Mouse (Mus musculus): Measurements from ENCODE around the gene Cul4b.
A peak's percentile ranks its signal among the peaks of the same experiment; 100 is the strongest.
"Not testable (repeated sequence)": the region's sequence is repeated elsewhere in the genome, so short reads cannot be mapped to it uniquely, and the experiment has no call there.

Cul4b gene

DNA sequence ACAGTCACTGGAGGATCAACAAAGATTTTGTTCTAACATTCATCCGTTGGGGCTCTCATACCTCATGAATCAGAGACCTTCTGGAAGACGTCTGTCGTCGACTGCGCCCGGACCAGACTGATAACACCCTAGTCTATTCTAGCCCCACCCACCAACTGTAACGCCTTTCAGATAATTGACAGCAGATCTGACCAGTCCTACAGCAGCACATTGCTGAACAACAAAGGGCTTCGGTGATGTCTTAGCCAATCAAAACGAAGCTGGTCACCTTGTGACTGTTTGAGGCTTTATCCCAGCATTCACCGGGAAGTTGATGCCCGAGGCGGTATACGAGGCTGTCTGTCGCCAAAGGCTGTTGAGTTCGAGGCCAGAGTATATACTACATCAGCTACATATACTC, at the start of gene Cul4b:
Gene Cul4b (minus strand): TSS at position 119 of the 400 bp plus-strand sequence.
- no peak for DNase-seq (ENCODE audit: low spot score)

DNA sequence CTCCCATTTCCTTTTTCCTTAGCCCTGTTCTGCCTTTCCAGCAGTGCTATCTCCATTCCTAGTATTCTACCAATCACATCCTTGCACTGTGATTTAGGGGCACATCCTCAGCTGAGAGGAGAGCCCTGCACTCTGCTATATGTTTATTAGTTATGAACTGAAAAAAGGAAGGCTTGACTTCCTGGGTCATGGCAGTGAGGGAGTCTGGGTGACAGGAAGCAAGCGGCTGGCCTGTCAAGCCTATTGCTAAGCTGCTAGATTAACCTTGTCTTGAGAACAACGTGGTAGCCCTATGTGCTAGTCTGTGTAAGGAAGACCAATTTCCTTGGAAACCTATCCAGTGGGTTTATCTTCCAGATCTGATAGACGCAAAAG, 25.0 kb upstream of the Cul4b start:
- DNase-seq (ENCODE audit: low spot score), result peak; percentile 28

DNA sequence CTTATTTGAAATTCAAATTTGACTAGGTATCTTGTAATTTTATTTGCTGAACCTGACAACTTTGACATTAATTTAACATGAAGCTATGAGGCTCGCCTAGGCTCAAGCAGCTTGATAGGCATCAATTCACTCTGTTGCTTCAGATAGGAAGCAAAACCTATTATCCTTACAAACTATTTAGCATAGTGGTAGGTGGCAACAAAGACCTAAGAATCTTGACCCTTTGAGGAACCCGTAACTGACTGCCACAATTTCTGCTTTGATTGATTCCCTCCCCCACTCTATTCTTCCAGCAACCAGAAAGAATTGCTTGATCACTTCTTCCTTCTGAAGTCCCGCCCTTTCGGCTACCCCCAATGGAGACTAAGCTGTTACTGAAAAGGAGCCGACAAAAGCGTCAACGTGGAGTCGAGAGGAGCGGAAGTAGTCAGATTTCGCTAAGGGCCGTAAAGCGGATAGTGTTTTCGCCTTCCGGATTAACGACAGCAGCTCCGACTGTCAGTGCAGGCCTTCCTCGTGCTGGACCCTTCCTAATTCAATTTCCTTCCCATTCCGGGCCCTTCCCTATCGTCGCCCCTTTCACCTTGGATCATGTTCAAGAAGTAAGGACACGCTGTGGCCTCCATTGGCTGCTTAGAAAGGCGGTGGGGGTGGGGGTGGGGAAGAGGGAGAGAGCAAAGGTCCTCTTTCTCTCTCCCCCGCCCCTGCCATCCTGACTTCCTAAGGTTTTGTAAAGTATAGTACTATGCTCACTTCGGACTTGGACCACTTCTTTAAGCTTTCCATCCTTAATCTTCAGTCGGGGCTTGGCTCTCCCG, 24.4 kb upstream of the Cul4b start, which contains the start of gene Mcts1:
Gene Mcts1 (plus strand): TSS at position 402 of the 818 bp plus-strand sequence.
- peak; percentile 81 for DNase-seq (ENCODE audit: low spot score)

DNA sequence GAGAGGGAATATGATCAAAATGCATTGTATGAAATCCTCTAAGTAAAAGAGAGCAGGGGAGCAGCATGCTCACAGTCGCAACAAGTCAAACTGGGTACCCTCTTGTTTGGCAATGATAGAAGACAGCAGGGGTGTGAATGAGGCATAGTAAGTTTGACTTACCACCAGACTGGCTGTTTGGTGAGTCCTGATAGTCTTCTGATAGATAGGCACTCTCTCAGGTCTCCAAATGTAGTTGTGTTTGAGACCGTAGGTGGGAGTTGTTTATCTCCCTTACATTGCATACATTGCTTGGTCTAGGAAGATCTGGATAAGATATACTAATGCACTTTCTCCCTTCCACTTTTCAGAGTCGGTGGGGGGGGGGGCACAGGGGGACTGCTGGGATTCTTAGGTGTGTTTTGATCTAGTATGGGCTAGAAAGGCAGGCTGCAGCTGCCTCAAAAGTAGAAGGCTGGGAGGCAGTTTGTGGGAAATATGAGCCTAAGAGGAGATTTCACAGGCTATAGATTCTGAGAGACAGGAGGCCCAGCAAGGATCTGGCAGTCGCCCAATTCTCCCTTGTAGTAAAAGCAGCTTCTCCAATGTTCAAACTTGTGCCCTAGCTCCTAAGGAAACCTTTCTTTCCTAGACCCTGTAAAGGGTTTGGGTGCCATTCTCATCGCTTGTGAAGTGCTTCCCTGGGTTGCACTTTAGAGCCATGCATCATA, 17.3 kb upstream of the Cul4b start:
- DNase-seq (ENCODE audit: low spot score), result no peak

DNA sequence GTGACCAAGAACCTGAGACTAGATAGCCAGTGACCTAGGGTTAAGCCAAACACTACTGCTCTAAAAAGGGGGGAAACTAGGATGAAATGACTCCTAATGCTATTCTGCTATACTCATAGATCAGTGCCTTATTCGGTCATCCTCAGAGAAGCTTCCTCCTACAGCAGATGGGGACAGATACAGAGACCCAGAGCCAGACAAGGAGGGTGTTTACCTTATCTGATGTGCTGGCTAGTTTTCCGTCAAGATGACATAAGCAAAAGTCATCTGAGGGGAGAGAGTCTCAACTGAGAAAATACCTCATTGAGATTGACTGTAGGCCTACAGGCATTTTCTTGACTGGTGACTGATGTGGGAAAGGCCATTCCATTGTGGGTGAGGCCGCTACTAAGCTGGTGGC, 15.8 kb upstream of the Cul4b start:
- no peak for DNase-seq (ENCODE audit: low spot score)

DNA sequence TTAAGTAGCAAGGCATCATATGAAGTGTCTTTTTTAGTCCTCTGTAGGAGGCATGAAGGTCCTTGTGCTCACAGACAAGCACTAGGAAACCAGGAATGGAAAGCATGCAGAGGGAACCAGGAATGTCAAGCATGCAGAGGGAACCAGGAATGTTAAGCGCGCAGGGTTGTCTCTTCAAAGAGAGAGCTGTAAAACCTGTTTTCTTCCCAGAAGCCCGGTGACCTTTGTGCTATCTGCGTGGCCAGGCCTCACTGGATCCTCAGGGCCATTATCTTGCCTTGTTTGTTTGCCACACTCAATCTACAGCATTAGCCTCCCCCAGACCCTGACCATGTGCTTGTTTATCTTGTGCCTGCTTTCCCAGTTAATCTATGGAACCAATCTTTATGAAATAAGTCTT, 13.8 kb upstream of the Cul4b start:
- peak; percentile 74 for DNase-seq (ENCODE audit: low spot score)

DNA sequence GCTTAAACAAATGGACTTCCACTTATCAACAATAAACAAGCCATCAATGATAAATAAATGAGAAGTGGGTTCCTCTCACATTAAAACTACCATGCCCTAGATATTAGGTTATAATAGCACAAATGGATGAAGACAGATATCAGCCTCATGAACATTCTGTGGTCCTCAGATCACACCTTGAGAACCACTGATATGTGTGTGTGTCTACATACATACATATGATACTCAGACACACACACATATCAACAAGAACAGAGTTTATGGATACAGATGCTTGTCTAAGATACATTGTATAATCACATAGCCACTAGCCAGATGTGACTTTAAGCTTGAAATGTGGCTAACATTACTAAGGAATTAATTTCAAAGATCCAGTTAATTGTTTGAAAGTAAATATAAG, 7.3 kb upstream of the Cul4b start:
- no peak for DNase-seq (ENCODE audit: low spot score)

DNA sequence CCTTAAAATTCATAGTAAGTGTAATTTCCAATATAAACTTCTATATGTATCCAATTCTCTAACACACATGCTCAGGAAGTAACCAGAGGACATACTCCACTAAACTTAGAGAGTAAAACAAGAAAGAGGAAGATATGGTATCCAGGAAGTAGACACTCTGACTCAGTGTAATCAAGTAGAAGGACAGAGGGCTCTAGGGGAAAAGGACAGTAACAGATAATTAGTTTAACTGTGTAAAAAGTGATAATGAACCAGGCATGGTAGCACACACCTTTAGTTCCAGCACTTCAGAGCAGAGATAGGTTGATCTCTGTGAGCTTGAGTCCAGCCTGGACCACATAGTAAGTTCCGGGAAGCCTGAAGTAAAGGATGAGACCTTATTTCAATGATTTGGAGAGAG, 5.1 kb upstream of the Cul4b start:
- DNase-seq (ENCODE audit: low spot score), result no peak

DNA sequence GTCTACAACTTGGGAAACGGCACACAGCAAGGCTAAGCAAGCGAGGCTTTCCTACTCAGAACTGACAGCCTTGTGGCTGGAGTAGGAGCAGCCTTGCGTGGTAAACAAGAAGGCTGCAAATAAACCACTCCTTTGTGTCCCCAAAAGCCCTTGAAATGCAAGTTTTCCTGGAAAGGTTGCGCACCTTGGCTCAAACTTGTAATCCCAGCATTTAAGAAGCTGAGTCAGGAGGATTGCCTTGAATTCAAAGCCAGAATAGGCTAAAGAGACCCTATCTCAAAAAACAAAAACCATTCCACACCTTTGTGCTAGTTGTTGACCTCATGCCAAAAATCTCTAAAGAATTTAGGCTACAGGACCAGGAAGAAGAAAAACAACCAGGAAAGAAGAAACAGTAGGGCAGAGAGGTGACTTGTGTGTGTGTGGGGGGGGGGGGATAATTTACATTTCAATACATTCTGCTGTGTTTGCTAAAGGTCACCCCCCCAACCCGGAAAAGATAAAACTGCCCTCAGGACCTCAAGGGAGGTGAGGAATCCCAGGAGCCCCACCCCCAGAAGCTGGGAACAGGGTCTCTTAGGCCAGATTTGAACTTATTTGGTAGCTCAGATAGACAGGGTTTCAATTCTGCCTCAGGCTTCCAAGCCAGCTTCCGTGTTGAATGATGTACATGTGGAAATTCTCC, 9.3 kb downstream of the Cul4b start:
- no peak for DNase-seq (ENCODE audit: low spot score)

DNA sequence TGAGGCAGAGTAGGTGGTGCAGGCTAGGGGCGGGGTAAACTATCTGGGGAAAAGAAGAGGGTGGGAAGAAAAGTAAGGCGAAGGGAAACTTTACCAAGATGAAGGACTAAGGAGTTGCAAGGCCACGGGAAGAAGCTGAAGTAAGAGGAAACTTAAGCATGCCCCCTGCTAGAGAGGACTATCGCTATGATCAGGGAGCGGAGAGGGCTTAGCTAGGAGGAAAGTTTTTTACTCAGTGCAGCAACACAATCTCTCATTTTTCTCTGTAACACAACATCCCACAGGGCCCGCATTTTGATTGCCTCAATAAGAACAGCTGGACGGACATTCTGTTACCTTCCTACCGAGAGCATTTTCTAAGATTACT, 10.8 kb downstream of the Cul4b start:
- no peak for DNase-seq (ENCODE audit: low spot score)

DNA sequence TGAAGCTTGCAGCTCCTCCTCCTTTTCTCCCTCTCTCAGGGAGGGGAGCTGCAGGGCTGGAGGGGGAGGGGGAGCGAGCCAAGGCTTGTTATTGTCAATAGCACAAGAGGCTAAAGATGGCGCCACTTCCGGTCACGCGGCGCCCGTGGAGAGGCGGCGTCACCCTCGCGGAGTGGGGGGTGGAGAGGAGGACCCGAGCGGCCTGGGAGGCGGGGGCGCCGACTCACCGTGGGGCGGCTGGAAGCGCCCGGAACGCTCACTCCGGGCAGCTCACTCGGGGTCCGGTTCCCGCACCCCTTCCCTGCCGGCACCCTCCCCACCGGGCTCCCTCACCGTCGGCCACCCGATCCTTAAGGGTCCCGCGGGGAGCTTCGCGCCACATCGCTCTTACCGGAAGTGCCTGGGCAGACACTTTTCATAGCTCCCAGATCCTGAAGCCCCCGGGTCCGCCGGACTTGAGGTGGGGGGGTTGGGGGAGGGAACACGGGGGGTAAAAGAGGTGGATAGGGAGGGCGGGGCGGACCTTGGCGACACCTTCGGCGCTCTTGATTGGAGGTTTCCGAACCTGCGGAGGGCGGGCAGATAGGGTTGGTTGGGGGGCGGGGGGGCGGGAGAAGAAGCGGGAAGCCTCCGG, 11.3 kb downstream of the Cul4b start:
- DNase-seq (ENCODE audit: low spot score), result peak; percentile 89

DNA sequence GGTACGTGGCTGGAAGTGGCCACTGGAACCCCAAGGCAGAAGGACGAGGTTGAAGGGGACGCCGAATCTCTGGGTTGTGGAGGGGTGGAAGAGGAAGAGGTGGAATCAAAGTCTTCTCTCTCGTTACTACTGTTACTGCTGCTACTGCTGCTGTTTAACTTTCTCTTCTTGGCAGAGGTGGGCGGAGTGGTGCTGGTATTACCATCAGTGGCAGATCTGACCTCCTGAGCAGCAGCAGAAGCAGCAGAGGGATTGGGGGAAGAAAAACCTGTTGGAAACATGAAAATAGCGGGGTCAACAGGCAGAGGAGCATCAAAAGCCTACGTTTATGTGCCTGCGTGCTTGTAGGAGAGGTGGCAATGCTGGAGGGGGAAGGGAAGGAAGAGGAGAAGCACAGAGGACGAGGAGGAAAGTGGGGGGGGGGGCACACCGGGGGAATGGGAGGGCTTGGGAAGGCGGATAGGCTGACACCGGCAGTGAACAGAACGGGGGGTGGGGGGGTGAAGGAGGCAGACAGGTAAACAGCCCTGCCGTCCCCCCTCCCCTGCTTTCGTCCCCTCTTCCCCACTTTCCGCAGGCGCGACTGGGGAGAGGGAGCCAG, 12.0 kb downstream of the Cul4b start:
- DNase-seq (ENCODE audit: low spot score), result no peak

DNA sequence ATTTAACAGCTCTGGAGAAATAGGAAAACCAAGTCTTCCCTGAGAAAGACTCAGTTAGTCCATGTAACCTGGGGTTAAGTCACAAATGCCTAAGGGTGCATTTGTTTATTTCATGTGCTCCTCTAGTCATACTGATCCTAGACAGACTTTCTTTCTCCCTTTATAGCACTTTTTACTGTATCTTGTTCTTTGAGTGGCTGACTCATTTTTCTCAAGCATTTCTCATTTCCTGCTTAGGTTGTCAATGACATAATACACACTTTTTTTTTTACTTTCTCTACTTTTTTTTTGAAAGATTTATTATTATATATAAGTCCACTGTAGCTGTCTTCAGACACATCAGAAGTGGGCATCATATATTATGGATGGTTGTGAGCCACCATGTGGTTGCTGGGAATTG, 22.7 kb downstream of the Cul4b start:
- no peak for DNase-seq (ENCODE audit: low spot score)

DNA sequence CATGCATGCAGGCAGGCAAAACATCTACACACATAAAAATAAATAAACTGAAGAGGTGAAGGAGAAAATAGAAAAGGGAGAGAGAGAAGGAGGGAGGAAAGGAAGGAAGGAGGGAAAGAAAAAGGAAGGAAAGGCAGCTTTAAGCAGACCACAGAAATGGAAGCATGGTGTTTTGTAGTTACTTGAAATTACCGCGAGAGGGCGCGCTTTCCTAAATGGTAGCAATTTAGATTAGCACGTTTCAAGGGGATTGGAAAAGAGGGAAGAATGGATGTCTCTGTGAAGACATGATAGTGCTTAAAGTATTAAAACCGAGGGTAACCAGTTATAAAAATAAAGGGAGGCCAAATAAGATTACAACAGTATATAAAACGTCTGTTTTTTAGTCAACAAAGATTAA, 61.4 kb downstream of the Cul4b start:
- no peak for DNase-seq (ENCODE audit: low spot score)

DNA sequence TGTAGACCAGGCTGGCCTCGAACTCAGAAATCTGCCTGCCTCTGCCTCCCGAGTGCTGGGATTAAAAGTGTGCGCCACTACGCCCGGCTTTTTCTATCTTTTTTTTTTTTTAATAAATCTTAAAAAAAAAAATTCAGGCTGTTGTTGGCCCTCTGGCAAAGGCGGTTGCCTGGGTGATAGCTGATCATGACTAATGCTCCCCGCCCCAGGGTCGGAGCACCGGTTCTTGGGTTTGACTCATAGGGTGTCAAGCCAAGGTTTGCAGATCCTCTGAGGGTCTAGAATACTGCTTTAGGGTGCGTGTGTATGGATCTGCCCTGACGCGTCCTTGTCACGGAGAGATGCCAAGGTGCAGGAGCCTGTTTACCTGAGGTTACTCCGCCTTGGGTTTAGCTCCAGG, 71.2 kb downstream of the Cul4b start:
- no peak for DNase-seq (ENCODE audit: low spot score)

DNA sequence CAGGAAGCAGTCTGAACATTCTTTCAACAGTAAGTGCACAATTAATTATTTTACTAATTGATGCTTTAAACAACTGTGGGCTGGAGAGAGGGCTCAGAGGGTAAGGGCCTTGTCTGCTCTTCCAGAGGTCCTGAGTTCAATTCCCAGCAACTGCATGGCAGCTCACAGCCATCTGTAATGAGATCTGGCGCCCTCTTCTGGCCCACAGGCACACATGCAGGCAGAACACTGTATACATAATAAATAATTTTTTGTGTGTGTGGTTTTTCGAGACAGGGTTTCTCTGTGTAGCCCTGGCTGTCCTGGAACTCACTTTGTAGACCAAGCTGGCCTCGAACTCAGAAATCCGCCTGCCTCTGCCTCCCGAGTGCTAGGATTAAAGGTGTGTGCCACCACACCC, 73.8 kb downstream of the Cul4b start:
- not testable (repeated sequence) for DNase-seq (ENCODE audit: low spot score)

DNA sequence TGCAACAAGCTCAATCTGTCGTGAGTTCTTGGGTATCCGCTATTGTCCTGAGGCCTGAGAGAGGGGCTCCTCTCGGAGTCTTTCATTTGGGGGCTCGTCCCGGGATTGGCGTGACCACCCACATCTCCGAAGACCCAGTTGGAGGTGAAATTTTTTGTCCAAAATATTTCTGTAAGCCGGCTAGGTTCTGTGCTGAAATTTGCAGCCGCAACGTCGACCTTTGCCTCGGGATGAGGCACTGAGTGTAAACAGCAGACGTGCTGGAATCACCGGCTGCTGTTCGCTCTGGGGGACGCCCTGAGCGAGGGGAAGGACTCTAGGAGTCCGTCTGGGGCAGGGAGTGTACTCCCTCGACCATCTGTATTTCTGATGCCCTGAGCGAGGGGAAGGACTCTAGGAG, 90.5 kb downstream of the Cul4b start:
- peak; percentile 19 for DNase-seq (ENCODE audit: low spot score)
